Mouse (Mus musculus): ENCODE measurements around the gene Emc7. TPM values are rescaled to one million over a fixed set of nuclear protein-coding genes. Genes with fewer than 3 reads are reported as not detected.

The Emc7 gene
- total RNA-seq, 1 experiment from 2014 or later = 16.6 TPM

DNA sequence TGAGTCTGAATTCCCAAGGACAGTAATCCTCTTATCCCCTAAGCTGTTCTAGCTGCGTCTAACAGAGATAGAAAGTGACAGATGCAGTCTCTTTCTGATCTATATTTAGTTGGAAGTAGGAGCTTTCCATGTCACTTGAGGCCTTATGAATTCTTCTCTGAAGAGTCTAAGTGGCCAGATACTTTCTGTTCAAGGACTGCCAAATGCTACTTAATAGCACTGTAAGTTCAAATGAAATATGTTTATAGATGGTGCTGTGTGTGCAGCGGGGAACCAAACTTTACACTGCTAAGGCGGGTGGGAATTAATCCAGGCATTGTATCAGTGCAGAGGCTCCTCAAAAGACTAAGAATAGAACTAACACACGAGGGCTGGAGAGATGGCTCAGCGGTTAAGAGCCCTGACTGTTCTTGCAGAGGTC lies 16.2 kb downstream of the Emc7 start:
- no peak for ATAC-seq (replicated peaks; ENCODE audit: insufficient number of reproducible peaks, low FRiP score, low TSS enrichment, poor library complexity, severe bottlenecking)

DNA sequence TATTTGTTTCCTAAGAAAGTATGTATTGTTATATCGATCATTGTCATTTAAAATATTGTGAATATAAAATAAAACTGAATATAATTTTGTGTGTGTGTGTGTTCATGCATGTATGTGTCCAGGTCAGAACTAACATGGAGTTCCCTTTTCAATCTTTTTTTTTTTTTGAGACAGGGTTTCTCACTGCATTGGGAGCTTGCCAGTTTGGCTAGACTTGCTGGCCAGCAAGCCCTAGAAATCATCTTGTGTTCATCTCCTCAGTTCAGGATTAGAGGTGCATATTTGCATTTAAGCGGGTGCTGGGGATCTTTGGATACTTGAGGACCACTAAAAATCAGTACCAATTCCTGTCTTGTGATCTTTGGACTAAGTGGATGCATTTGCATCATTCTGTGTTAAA lies 17.3 kb downstream of the Emc7 start:
- ATAC-seq (replicated peaks; ENCODE audit: insufficient number of reproducible peaks, low FRiP score, low TSS enrichment, poor library complexity, severe bottlenecking) = no peak

DNA sequence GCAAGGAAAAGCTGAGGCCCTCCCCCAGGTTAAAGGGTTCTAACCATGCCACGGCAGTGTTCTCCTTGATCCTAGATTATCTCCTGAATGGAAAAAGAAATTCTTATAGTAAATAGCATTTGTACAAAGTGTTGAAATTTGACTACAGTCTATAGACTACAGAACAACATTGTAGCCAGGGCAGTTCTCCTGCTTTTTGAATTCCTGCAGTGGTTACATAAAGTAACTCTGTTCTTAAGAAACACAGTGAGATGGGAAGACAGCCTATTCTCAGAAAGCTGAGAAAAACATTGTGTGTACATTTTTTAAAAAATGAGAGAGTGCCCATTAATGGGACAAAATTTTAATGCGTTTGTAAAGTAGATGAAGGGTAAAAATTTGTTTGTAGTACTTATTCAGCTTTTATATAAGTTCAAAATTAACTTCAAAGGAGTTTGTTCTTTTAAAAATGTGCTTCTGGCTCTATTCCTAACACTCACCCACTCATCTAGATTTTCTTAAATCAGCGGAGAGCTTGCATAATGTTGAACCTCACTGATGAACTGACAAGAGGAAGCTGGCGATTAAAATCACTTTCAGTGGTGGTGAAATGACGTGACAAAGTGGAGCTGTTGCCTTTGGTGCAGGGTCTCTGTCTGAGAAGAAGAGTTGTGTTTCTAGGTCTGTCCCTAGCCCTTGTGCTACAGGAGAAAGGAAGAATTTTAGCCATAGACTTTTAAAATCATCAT lies 20.4 kb downstream of the Emc7 start:
- no peak for ATAC-seq (replicated peaks; ENCODE audit: insufficient number of reproducible peaks, low FRiP score, low TSS enrichment, poor library complexity, severe bottlenecking)

DNA sequence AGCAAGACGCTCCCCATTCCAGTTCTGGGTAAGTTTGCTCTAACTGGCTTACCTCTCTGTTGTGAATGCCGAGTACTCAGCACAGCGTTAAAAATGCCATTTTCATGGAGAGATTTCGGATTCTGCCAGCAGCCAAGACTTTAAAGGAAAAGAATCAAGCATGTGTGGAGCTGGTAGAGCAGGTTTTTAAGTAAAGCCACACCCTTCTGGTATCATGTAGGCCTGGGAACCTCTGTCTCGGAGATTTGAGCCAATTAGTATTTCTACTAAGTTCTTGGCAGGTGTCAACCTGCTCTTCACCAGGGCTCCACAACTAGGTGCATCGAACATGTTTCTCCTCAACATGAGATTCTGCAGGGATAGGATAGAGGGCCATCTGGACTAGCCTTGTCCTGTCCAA lies 21.8 kb downstream of the Emc7 start:
- ATAC-seq (replicated peaks; ENCODE audit: insufficient number of reproducible peaks, low FRiP score, low TSS enrichment, poor library complexity, severe bottlenecking) = no peak

DNA sequence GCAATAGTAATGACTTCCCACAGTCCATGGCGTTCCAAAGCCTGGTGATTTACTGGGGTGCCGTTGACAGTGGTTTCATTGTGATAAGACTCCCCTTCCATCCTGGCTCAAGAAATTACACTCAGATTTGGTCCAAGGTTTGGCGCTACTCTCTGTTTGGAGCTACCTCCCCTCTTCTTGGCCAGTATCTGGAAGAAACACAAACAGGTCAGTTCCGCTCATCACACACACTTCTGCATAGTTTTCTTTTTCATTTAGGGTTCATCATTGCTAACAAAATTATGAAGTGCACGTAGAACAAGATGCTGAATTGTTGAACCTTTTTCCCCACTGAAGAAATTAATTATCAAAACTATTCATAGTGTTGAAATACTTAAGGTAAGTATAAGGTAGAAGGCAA lies 25.9 kb downstream of the Emc7 start, which contains the start of gene Chrm5:
Chrm5 (minus strand) TSS at position 101 of the 400 bp plus-strand sequence.
- no peak for ATAC-seq (replicated peaks; ENCODE audit: insufficient number of reproducible peaks, low FRiP score, low TSS enrichment, poor library complexity, severe bottlenecking)

DNA sequence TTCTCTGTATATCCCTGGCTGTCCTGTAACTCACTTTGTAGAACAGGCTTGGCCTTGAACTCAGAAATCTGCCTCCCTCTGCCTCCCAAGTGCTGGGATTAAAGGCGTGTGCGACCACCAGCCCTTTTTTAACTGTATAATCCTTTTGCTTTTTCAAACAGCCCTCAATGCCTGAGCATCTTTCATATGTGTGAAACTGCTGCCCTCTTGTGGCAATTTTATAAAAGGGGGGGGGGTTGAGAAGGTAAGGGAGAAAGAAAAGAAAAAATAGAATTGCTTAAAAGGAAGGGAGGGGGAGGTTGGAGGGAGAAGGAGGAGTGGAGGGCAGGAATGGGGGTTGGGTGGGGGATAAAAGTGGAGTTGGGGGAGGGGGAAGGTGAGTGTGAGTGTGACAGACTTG lies 26.8 kb downstream of the Emc7 start:
- no peak for ATAC-seq (replicated peaks; ENCODE audit: insufficient number of reproducible peaks, low FRiP score, low TSS enrichment, poor library complexity, severe bottlenecking)

DNA sequence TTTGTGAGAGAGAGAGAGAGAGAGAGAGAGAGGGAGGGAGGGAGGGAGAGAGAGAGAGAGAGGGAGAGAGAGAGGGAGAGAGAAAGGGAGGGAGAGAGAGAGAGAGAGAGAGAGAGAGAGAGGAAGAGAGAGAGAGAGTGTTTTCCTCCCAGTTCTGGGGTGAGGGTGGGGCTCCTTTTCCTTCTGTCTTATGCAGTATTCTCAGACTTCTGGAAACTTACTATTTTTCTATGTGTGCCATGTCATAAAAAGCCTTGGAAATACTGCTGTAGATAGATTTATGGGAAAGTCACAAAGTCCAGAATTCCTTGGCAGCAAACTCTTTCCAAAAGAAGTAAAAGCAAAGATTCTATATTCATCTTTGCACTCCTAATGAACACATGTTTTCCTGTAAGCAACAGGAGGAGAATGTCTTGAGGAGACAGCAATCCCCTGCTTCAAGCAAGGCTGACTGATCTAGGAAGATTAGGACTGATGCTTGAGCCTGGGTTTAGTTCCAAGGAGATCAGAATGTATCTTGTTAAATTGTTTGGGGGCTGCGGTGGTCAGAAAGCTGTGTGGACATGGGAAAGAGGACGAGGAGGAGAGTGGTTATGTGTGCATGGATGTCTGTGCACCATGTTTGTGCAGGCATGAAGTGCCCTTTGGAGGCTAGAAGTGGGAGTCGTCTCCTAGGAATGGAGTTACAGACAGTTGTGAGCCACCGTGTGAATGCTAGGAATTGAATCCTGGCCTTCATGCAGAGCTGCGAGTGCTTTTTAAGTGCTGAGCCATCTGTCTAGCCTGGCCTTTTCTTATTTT lies 27.9 kb downstream of the Emc7 start:
- ATAC-seq (replicated peaks; ENCODE audit: insufficient number of reproducible peaks, low FRiP score, low TSS enrichment, poor library complexity, severe bottlenecking) = no peak

DNA sequence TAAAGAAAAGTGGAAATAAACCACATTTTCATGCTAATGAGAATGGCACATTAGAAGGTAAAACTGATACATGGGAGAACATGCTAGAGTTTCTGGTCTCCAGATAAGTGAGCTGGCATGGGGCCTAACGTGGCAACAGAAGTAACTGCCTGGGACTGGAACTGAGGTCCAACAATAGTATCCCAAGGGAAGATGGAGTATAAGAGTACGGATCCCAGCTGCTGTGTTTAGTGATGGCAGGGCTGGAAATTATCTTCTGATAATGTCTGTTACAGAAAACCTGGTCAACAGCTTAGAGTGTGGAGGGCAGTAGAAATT lies 28.5 kb downstream of the Emc7 start:
- ATAC-seq (replicated peaks; ENCODE audit: insufficient number of reproducible peaks, low FRiP score, low TSS enrichment, poor library complexity, severe bottlenecking) = no peak

DNA sequence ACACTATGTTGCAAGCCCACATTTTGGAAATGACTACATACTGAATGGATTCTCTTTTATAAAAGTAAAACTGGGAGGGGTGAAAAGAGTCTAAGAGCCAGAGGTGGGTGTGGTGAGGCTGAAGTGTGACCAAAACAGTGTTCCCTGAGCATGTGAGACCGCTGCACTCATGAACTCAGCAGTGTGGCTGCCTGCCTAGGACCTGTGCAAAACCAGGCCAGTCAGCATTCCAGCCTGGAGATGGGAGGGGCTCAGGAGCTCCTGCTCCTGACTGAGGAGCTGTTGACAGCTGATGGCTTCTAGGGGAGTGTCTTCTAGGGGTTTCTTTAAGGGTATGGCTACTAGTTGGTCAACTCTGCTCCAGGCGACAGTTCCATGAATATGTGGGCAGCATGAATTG lies 30.1 kb downstream of the Emc7 start:
- no peak for ATAC-seq (replicated peaks; ENCODE audit: insufficient number of reproducible peaks, low FRiP score, low TSS enrichment, poor library complexity, severe bottlenecking)

DNA sequence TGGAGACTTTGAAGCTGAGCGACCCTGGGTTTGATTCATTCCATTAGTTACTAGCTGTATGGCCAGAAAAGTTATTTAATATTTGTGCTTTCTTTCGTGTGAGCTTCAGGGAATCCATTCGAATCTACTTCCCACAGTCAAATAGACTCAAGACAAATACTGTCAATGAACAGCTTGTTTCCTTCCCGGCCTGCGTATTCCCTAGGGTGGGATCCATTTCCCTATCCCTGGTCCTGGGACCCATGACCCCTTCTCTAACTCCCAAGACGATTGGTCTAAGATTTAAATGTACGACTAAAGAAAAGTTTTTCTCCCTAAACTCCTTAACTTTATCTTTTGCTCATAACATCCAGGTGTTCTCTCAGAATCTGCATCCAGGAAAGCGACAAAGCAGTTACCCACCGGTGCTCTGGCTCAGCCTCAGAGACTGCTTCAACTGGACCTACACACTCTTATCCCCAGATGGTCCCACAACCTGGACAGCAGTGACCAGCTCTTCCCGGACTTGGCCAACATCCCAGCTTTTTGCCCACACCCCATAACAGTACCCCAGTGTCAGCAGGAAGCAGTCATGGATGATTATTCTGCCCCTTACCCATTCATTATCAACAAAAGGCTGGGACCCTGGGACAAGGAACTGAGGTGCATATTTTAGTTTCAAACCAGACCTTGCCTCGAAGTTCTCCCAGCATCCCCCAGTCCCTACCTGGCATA lies 35.8 kb downstream of the Emc7 start:
- ATAC-seq (replicated peaks; ENCODE audit: insufficient number of reproducible peaks, low FRiP score, low TSS enrichment, poor library complexity, severe bottlenecking) = no peak

DNA sequence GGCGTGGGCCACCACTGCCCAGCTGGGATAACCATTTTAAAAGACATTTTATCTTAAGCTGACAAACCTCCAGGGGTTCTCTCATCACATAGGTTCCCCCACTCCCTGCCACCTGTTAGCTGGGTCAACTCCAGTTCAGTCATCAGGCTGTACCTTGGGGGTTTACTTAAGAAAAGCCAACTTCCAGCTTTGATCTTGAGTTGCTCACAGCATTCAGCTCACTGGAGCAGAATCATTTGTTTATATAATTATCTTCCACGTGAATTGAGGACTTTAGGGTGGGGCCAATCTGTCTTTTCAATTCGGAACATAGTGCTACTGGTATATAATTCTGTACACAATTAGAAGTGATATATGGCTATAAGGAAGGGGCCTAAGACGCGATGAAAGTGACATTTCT lies 36.8 kb downstream of the Emc7 start:
- no peak for ATAC-seq (replicated peaks; ENCODE audit: insufficient number of reproducible peaks, low FRiP score, low TSS enrichment, poor library complexity, severe bottlenecking)

DNA sequence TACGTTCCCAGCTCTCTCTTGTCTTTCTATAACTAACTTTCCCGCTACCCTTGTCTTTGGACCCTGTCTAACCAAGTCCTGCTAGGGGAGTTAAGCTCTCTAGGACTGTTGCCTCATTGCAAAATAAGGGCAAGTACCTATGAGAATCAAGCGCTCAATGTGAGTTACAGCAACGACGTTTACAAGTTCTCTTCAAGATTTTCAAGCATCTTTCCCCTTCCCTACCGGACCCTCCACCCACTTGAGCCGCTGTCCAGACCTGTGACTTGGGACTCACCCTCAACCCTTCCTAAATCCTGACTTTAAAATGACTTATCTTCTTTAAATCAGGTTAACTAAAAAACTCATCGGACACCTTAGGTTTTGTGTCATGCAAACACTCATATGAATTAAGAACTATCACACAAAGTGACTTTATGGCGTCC lies 37.6 kb downstream of the Emc7 start:
- ATAC-seq (replicated peaks; ENCODE audit: insufficient number of reproducible peaks, low FRiP score, low TSS enrichment, poor library complexity, severe bottlenecking) = 0 out of 2 replicates have a peak, but pooled peaks have one; percentile 21

DNA sequence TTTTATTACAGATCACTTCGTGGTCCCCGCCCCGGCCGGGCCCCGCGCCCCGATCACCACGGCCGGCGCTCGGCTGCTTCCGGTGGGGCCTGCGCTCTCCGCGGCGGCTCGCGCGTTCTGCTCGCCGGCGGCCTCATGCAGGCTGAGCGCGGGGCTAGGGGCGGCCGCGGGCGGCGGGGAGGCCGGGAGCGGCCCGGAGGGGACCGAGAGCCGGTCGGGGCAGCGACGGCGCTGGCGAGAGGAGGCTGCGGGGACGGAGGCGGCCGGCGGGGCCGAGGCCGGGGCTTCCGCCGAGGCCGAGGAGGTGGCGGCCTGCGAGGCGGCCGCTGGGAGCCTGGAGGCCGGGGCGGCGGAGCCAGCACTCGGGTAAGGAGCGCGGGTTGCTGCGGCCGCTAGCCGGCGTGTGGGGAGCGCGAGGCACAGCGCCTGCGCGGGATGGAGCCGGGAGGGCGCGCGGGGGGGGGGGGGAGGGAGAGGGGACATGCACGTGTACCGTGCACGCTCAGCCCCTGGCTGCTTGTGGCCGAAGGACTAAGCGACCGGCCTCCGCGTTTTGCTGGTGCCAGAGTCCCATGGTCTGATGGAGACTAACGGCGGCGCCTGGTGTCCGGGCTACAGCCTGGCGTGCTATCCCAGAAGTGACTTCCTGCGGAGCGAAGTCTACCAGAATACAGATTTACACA lies 38.2 kb downstream of the Emc7 start, which contains the start of gene Aven:
Aven (plus strand) TSS at position 109 of the 683 bp plus-strand sequence.
- ATAC-seq (replicated peaks; ENCODE audit: insufficient number of reproducible peaks, low FRiP score, low TSS enrichment, poor library complexity, severe bottlenecking) = peak; percentile 54

DNA sequence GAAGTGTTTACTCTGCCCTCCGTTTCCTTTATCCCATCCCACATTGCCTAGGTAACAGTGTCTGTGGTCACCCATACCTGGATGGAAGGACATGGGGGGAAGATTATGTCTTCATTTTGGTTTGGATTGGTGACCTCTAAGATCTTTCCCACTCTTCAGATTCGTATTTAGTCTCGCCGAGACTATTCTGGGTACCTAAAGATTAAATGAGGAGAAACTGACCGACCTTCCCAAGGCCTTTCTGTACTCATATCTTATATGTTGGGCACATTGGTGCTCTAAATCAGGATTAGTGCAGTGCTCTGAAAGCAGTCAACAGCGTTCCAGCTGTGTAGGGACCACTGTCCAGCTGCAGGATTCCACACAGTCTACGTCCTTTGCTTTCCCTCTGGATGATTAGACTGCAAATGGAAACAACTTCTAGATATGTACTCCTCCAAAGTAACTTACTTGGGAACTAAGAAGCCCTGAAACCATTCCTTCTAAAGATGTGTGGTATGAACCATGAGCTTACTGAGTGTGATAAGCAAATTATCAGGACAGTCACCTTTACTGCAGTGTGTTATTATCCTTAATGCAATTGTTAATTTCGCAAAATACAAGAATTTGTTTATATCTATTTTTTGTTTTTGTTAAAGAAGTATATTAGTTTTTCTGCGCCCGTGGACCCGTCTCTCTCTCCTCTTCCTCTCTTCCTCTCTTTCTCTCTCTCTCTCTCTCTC lies 38.9 kb downstream of the Emc7 start:
- 0 out of 2 replicates have a peak, but pooled peaks have one; percentile 7 for ATAC-seq (replicated peaks; ENCODE audit: insufficient number of reproducible peaks, low FRiP score, low TSS enrichment, poor library complexity, severe bottlenecking)

DNA sequence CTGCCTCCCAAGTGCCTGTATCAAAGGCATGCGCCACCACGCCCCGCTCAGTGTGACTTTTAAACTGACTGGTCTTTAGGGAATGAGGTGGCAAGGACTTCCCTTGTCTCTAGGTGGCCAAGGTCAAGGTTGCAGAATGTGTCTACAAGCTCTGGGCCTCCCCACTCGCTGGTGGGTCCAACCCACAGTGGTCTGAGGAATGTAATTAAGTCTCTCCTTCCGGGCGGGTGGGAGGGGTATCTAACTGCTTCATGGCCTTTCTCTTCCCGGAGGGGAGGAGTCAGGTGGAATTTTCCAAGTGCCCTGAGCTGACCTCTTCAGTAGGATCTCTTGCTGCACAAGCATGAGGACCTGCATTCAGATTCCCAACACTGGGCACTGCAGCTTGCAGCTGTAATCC lies 43.1 kb downstream of the Emc7 start:
- no peak for ATAC-seq (replicated peaks; ENCODE audit: insufficient number of reproducible peaks, low FRiP score, low TSS enrichment, poor library complexity, severe bottlenecking)

DNA sequence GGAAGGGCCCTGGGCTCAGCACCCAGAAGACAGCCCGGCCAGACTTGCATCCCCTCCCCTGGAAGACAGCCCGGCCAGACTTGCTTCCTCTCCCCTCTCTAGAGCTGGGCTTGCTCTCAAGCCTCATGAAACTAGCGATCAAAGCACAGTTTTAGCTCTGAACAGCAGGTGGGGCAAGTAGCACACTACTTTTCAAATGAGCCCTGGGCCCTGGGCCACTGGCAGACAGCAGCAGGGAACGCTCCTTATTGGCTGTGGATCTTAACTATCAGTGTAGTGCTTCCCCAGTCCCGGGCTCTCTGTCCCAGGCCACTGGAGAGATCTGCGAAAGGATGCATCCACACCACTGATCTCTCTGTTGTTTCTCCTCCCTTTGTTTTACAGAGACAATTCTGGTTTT lies 46.4 kb downstream of the Emc7 start:
- peak; percentile 82 for ATAC-seq (replicated peaks; ENCODE audit: insufficient number of reproducible peaks, low FRiP score, low TSS enrichment, poor library complexity, severe bottlenecking)

DNA sequence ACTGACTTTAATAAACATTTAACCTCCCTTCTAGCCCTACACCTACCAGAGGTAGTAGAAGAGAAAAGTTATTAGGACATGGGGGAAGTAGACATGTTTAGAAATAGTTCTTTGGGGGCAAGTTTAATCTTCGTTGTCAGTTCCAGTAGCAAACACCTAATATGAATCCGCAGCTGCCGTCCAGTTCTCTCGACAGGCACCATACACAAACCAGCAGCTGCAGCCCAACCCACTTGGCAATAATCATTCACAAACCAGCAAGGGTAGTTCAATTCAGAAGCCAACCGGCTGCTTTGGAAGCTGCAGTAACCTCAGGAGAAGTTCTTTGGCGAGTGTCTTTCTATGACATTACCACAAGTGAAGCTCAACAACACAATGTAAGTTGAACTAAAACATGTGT lies 49.2 kb downstream of the Emc7 start:
- no peak for ATAC-seq (replicated peaks; ENCODE audit: insufficient number of reproducible peaks, low FRiP score, low TSS enrichment, poor library complexity, severe bottlenecking)

DNA sequence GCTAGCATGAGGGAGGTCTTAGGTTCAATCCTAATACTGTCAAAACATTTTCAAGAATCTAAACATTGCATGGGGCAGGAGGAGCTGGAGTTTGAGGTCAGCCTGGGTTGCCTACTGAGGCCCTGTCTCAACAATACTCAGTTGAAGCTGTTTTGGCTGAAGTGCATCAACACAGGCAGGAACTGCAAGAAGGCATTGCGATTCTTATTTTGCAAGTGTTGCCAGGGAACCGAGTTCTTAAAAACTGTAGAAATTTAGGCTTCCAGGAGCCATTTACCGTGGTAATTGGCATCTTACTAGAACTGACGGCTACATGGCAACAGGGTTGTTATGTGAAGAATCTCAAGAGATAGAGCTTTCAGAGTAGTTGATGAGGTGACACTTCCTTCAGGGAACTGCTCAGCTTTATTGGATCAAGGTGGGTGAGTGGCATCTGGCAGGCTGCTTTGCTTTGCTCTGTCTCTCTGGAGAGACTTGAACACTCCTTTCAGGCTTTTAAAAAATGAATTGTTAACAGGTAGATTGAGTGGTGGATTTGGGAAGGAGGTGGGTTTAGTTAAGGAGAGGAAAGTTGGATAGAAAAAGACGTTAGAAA lies 52.1 kb downstream of the Emc7 start:
- no peak for ATAC-seq (replicated peaks; ENCODE audit: insufficient number of reproducible peaks, low FRiP score, low TSS enrichment, poor library complexity, severe bottlenecking)

Data from monocyte, adult 5-6 weeks (primary cell).